Mouse (Mus musculus): ENCODE data around the gene Gmfg.

Gene Gmfg

DNA sequence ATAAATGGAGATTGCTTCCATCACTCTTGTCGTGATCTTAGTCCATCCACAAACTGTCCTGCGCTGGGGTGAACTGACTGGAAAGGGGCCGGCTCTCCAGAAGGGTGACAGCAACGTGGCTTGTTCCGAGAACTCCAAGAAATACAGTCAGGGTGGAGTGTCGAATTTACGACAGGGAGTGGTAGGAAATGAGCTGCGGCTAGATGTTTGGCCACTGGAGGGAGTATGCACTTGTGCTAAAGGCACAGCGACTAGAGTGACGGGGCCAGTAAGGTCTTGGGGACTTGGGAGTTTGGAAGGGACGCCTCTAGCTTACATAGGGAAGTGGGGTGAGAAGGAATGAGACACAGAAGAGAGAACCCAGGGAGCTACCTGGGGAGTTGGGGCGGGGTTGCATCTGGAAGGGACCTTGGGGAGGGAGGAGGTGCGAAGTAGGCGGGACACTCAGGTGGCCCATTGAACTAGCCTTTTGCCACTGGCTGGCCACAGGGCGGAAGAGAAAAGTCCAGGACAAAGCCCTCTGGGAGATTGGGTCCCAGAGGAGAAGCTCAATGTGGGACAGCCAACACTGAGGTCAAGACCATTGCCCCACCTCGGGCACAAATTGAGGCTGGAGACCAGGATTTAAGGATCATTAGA lies at the start of gene Gmfg:
TSS of gene Gmfg (plus strand) at position 516 of the 639 bp plus-strand sequence.
- peak; percentile 88 for DNase-seq (ENCODE audit: low spot score)

DNA sequence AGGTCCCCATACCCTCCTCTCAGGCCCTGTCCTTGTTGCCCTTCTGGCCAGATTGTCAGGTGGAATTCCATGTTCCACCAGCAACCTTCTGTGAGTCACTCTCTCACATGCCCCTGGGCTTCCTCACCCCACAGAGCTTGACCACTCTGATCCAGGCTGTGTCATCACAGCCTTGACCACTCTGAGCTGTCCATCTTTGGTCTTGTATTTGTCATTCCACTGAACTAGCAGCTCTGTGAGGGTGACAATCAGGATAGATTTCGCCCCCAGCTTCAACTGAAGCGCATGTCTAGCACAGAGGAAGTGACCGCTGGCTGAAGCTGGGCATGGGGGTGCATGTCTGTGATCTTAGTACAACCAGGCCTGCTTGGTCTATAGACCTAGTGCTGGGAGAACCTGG lies 46.9 kb upstream of the Gmfg start:
- no peak for DNase-seq (ENCODE audit: low spot score)

DNA sequence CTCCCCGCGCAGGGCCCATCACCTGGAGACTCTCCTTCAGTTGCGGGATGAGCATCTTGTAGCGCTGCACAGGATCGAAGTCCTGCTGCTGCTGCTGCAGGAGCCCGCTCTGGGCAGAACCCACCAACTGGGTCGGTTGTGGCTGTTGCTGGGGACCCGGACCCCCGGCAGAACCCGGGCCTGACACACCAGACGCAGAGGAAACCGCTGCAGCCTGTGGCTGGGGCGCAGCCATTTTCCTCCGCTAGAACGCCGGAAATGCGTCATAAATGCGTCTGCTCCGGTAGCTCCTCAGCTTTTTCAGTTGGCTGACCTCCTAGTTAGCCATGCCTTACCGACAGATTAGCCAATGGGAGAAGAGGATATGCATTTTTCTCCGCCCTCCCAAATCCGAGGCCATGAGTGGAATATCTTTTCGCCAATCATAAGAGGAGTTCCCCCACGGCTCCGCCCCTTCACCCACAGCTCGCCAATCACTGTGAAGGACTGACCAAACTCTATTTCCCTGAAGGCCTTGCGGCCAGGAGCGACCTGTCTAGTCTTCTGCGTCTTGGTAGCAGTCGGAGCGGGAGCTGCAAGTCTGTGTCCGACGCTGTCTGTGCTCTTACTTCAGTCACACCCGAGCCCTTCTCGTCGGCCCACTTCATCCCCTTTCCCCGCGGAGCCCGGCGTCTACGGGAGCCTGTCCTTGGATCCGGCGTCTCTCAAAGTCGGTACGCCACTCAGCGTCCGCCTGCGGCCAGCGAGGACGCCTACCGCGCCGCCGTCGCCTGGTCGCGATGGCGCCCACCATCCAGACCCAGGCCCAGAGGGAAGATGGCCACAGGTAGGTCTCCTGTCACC lies 44.6 kb upstream of the Gmfg start, which contains the start of the genes Med29 and Paf1:
TSS of gene Med29 (minus strand) at position 280 of the 843 bp plus-strand sequence.
TSS of gene Paf1 (plus strand) at position 523 of the 843 bp plus-strand sequence.
- peak; percentile 99 for DNase-seq (ENCODE audit: low spot score)

DNA sequence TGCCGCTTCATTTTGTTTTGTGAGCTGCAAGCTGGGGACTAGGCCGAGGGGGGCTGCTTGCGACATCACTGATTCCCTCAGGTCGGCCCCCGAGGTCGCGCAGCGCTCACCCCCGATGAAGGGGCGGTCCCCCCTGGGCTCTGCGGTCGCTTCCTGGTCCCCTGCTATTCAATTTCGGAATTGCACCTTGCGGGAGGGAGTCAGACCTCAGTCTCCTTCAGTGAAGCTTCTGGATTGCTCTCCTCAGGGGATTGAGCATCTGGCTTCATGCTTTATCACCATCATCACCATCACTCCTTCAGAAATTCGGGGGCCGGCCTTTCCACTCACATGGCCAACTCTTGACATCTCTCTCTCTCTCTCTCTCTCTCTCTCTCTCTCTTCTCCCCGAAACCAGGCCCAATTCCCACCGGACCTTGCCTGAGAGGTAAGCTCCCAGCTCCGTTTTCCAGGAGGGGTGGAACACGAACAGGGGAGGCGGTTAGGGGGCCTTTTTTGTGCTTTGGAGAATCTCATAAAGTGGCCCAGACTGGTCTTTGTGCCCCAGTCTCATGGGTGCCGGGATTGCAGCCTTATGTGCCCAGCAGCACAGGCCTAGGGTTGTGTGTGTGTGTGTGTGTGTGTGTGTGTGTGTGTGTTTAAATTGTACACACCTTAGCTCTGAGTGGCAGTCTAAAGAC lies 43.8 kb upstream of the Gmfg start:
- DNase-seq (ENCODE audit: low spot score), result no peak

DNA sequence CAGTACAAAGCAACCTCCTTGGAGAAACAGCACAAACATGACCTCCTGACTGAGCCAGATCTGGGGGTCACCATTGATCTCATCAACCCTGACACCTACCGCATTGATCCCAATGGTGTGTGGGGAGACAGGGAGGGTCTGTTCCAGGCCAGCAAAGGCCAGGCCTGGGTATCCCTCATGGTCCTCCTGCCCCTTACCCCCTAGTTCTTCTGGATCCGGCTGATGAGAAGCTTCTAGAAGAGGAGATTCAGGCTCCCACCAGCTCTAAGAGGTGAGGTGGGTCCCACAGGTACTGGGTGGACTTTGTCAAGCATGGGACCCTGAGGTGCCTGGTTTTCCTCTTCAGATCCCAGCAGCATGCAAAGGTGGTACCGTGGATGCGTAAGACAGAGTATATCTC lies 41.8 kb upstream of the Gmfg start:
- DNase-seq (ENCODE audit: low spot score), result no peak

DNA sequence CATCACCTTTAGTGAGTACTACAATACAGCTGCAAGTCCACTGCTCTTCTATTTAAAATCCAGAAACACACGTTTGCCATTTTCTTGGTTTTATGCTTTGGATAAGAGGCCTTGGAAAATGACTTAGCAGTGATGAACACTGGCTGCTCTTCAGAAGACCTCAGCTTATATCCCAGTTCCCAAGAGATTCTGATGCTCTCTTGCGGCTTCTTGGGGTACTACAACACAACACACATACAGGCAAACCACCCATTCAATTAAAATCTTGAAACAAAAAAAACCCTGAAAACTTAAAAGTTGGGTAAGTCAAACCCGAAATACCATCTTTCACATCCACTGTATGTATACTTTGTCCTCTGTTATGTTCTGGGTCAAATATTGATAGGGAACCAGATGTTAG lies 39.2 kb upstream of the Gmfg start:
- DNase-seq (ENCODE audit: low spot score), result no peak

DNA sequence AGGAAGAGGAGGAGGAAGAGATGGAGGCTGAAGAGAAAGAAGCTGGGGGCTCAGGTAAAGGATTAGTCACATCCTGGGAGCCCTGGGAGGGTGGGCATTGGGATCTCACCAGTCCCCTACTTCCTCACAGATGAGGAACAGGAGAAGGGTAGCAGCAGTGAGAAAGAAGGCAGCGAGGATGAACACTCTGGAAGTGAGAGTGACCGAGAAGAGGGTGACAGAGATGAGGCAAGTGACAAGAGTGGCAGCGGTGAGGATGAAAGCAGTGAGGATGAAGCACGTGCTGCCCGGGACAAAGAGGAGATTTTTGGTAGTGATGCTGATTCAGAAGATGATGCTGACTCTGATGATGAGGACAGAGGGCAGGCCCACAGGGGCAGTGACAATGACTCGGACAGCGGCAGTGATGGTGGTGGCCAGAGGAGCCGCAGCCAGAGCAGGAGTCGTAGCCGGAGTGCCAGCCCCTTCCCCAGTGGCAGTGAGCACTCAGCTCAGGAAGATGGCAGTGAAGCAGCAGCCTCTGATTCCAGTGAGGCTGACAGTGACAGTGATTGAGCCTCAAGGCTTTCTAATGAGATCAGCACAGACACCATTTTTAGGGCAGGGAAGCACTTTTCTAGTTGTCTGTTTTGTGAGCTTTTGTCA lies 38.4 kb upstream of the Gmfg start:
- DNase-seq (ENCODE audit: low spot score), result no peak

DNA sequence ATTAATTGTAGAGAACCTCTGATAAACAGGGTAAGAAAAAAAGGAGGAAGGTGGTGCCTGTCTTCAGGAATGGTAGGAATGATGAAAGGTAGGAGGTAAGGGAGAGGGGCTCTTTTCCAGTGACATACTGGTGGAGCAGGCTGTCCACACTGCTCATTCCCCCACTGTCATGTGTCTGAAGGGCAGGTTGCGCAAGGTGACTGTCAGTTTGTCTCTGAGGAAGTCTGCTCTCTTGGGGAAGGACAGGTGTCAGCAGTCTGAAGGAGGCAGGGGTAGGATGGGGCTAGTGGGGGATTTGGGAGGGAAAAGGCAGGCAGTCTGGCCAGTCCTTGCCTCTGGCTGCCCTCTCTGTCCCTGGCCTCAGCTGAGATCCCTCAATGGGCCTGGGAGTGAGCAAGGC lies 36.2 kb upstream of the Gmfg start:
- no peak for DNase-seq (ENCODE audit: low spot score)

DNA sequence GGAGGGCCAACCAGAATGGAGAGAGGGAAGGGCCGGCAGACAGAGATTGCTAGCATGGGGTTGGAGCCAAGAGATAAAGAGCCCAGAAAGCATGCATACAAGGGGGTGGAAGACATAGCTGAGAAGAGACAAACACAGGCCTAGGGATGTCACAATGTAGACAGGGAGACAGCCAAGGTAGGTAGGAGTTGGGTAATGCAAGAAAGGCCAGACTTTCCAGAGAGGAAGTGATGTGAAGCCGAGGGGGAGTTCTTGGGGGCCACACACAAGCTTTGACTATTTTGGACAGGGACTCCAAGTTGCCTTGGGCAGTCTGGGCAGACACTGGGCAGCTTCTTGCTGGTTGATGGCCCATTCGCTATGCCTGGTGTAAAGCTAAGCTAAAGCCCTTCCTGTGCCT lies 35.3 kb upstream of the Gmfg start:
- no peak for DNase-seq (ENCODE audit: low spot score)

DNA sequence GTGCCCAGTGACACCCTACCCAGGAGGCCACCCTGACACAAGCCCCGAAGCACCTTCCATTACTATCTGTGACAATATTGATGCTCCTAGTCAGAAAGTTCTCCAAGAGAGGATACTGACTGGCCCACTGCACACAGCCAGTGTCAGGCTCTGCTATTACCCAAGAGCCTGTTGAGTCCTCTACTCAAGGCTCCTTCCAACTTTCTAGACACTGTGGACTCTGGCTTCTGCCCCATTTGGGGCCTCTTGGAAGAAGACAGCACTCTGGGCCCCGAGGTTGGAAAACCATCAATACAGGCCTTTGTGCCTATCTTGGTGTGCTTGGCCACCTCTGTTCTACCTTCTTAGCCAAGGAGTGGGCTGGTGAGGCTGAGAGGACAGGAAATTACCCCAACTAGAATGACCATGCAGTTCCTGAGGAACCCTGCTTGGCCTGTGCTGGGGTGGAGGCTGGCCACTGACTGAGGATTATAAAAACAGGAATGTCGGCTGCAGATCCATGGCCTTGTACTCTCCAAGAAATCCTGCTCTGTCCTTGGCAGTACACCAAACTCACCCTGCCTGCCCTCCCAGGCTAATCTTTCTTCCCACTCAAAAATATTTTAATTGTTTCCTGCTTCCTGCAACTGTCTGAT lies 26.3 kb upstream of the Gmfg start:
- no peak for DNase-seq (ENCODE audit: low spot score)

DNA sequence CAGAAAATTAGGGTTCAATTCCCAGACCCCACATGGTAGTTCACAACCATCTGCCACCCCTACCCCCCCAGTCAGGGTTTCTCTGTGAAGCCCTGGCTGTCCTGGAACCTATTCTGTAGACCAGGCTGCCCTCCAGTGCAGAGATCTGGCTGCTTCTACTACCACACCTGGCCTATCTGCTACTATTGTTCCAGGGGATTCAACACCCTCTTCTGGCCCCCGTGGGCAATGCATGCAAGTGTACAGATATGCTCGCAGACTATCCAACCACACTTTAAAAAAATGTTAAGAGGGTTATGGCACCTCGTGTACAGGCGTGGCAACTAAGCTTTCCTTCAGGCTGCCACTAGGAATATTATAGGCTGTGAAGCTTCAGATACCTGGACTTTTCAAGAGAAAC lies 24.4 kb upstream of the Gmfg start:
- DNase-seq (ENCODE audit: low spot score), result no peak

DNA sequence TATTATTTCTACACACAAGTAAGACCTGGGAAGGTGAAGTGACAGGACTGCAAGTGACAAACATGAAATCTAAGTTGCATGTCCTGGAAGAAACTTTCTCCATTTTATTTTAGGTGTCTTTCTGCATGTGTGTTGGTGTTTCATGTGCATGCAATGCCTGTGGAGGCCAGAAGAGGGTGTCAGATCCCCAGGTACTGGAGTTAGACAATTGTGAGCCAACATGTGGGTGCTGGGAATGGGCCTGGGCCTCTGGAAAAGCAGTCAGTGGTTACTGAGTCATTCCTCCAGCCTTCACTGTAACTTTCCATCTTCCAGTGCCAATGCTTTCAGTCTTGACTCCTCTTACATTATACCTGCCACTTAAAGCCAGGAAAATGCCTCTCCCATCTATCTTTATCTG lies 19.9 kb upstream of the Gmfg start:
- DNase-seq (ENCODE audit: low spot score), result no peak

DNA sequence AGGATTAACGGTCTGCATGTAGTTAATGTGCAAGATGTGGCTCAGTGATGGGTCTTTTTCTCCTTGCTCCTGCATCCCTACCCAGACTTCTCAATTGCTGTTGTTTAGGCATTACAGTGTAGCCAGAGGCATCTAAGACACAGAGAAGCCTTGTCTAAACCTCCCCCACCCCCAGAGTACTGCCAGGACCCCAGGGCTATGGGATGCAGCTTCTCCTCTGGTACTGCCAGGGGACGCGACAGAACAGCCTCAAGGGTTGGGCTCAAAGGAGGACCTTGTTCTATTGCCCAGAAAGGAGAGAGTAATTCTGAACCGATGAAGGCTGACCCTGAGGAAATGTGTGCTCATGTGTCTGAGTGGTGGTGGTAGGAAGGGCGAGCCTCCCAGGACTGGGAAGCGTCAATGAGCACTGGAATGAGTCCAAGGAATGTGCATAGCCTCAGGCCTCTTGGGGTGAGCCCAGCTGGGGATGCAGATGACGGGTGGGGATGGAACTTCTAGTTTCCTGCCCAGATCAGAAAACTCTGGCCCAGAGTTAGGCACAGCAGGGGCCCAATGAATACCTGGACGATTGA lies 19.1 kb upstream of the Gmfg start:
- DNase-seq (ENCODE audit: low spot score), result no peak

DNA sequence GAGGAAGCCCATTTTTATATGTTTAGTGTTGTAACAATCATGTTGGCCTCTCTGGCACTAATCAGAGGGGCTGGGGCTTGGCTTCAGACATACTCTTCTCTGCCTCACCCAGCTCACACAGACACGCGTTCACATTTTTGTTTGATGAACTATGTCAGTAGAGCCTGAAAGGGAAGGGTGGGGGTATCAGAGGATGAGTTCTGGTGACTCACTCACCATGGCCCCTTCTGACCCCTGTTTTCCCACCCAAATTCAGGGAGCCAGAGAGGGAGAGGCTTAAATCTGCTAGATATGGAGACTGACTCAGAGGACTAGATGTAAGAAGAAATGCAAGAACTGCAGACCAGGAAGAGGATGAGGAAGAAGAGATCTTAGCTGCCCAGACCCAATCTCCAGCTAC lies 17.8 kb upstream of the Gmfg start:
- no peak for DNase-seq (ENCODE audit: low spot score)

DNA sequence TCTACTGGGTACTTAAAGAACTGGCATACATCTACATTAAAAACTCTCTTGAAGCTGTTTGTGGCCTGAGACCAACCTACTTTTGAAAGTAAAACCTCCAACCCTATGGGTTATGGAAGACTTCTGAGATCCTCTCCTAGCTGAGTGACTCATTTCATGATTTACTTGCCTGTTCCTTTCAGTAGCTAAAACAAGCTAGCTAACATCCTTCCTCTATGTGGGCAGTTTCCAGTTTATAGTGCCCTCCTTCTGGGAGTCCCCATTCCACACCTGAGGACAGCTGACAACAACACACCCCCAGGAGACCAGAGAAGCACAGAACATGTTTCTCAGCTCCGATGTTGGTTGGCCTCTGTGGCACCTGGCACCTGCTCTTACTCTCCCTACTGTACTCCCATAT lies 14.2 kb upstream of the Gmfg start:
- no peak for DNase-seq (ENCODE audit: low spot score)

DNA sequence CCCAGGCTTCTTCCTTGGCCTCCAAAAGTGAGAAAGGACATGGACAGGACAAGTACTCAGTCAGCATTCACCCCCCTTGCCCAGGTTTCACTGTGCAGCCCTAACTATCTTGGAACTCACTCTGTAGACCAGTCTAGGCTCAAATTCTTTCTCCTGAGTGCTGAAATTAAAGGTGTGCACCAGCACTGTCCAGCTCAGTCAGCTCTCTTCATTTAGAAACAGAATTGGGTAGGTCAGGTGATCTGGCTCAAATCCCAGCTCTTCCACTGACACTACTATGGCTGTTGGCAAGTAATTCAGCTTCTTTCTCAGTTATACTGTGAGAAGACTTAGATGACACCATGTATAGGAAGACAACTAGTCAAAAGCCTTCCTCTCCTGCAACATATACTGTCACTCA lies 9.5 kb upstream of the Gmfg start:
- DNase-seq (ENCODE audit: low spot score), result no peak

DNA sequence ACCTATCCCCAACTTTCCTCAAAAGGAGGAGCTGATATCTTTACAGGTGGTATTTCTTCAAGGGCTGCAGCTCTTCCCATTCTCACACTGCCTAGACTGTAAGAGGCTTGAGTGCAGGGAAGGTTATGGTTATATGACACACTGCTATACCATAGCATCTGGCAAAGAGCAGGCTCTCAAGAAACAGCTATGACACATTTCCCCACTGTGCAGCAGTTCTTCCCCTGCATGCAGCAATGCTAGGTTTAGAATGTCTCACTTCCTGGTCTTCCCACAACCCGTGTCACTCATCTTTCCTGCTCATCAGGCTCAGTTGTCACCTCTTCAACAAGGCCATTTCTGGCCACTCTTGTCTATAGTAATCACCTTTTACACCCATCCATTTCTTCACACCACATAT lies 6.7 kb upstream of the Gmfg start:
- DNase-seq (ENCODE audit: low spot score), result no peak

DNA sequence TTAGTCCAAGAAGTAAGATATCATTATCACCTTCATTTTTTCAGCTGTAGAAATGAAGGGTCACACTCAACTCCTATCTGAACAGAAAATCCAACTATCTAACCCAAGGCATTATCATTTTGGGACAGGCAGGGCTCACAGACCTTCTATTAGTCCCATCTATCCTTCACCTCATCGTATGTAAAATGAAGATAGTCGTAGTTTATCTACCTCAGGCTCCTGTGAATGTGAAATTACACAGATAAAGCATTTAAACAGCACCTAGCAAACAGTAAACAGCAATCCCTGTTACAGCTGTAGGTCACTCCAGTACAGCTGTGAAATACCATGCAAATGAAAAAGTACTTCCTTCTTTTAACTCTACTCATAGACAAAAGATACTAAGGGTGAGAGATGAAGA lies 5.0 kb upstream of the Gmfg start:
- peak; percentile 60 for DNase-seq (ENCODE audit: low spot score)

DNA sequence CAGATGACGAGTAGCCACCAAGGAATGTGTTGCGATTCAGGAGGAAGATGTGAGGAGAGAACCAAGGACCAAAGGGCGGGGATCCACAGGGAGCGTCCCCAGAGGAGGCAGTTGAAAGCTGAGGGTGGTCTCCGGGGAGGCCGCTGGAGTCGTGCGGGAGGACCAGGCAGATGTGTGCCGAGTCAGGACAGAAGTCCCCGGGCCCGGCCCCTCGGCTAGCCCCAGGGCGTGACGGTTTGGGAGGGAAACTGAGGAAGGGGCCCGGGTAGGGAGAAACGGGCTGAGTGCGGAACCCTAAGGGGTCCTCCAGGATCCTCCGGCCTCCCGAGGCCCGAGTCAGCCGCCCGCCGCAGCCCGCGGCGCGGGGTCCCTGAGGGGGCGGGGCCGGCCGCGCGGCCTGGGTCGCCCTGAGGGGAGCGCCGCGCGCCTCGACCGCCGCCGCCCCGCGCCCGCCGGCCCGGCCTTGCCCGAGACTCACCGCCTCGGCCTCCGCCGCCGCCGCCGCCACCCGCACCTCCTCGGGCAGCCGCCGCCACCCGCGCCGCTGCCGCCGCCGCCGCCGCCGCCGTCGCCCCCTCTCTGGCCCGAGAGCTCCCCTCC lies 1.5 kb upstream of the Gmfg start:
- DNase-seq (ENCODE audit: low spot score), result no peak

DNA sequence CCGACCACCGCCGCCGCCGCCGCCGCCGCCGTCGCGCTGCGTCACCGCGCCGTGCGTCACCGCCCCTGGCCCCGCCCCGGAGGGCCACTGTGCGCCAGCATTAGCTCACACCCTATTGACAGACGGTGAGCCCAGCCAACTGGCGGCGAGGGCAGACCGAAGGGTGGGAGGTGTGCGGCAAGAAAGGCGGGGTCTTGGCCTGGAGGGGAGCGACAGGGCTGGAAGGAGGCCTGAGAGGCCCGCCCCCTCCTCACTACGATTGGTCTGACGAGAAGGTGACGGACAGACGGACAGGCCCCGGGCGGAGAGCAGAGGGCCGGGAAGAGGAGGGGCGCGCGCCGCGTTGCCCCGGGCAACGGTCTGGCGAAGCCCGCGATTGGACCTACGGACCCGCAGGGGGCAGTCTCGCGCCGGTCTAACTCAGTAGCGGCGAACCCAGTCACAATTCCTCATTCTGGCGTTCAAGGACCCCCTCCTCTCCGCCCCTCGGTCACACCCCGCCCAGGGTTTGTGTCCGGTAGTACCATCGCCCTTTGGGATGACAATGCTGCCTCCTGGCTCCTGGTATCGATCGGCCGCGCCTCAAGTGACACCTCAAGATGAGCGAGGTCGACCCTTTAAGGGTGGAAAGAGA lies 859 bp upstream of the Gmfg start:
- peak; percentile 99 for DNase-seq (ENCODE audit: low spot score)

DNA sequence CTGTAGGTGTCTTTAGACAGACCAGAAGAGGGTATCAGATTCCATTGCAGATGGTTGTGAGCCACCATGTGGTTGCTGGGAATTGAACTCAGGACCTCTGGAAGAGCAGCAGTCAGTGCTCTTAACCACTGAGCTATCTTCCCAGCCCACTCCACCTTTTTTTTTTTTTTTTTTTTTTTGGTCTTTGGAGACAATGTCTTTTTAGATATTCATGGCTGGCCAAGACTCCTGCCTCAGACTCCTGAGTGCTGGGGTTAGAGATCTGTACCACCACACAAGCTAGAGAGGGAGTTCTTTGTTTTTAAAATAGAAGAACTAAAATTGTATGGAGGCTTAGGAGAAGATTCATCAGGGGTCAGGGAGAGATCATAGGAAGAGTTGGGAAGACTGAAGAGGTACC lies 717 bp downstream of the Gmfg start:
- DNase-seq (ENCODE audit: low spot score), result no peak

Measured in c-Kit-positive CD71-positive TER-119-positive erythroid progenitor cells, embryonic 14.5 days (primary cell).